Mouse (Mus musculus) CD4-positive naive resting alpha-beta T cell, adult 57 days (primary cell): ENCODE results near the gene Gm5431. TPM values are rescaled to one million over a fixed set of nuclear protein-coding genes. Genes with fewer than 3 reads are reported as not detected.

Source experiments
- total RNA-seq: library from RNA; stranded (reverse); gene quantifications from one replicate; pipeline ENCODE4 v1.2.4, GENCODE M21; 2023

The Gm5431 gene
- total RNA-seq = 20.8 TPM

GRCm38 (mm10) chr11:48902021-48902420, at the start of gene Gm5431:
Gene Gm5431 (minus strand): TSS chr11:48902214.

GRCm38 (mm10) chr11:48946090-48946489, 44.1 kb upstream of the Gm5431 start, which contains the start of gene Psme2b:
Gene Psme2b (minus strand): TSS chr11:48946190.

GRCm38 (mm10) chr11:48871201-48871772, 30.7 kb downstream of the Gm5431 start, which contains the start of gene Irgm1:
Gene Irgm1 (minus strand): TSS chr11:48871683.

Other genes with a start within 250 kb of the Gm5431 start
- gene Rack1, start 101.9 kb downstream of the Gm5431 start, total RNA-seq = 2,005 TPM
- 30.0 TPM for gene Trim41, start 84.9 kb downstream of the Gm5431 start, total RNA-seq
- 5.9 TPM for gene Trim7, start 76.1 kb downstream of the Gm5431 start, total RNA-seq
- gene Gm12184, start 75.6 kb downstream of the Gm5431 start, total RNA-seq = 1.3 TPM
- 47.4 TPM for gene Irgm1, start 30.5 kb downstream of the Gm5431 start, total RNA-seq
- gene Psme2b, start 44.0 kb upstream of the Gm5431 start, total RNA-seq = 39.6 TPM
- 1.0 TPM for gene Olfr56, start 76.7 kb upstream of the Gm5431 start, total RNA-seq
- 75.3 TPM for gene 9930111J21Rik1, start 77.2 kb upstream of the Gm5431 start, total RNA-seq
- 50.5 TPM for gene Gm12185, start 90.0 kb upstream of the Gm5431 start, total RNA-seq
- gene Tgtp1, start 92.0 kb upstream of the Gm5431 start, total RNA-seq = 82.7 TPM
- 78.9 TPM for gene 9930111J21Rik2, start 149.0 kb upstream of the Gm5431 start, total RNA-seq
- 40.7 TPM for gene Tgtp2, start 162.0 kb upstream of the Gm5431 start, total RNA-seq
- 140 TPM for gene Ifi47, start 174.4 kb upstream of the Gm5431 start, total RNA-seq
- not detected for gene Olfr1396, start 212.7 kb upstream of the Gm5431 start, total RNA-seq
- not detected for gene Olfr1395, start 240.1 kb upstream of the Gm5431 start, total RNA-seq